Mouse (Mus musculus) hindbrain, embryonic 14.5 days (tissue): ENCODE data around the gene Kir3dl1. TPM values are rescaled to one million over a fixed set of nuclear protein-coding genes. Genes with fewer than 3 reads are reported as not detected.
"Not testable (repeated sequence)": the region's sequence is repeated elsewhere in the genome, so short reads cannot be mapped to it uniquely, and the experiment has no call there.

Source experiments
- ATAC-seq: fragments of 200-750 bp; cut with Nextera tagmentation; 2 replicates; pipeline ENCODE4 v1.8.0; 2017; ENCODE audit warnings: moderate number of reproducible peaks, mild to moderate bottlenecking, moderate TSS enrichment, moderate library complexity; ENCODE audit not compliant: low FRiP score
- DNase-seq: peaks from one replicate; pipeline ENCODE4 v3.0.0-alpha.2; 2015; ENCODE audit warnings: low spot score
- H3K27ac ChIP-seq: fragments of 300-500 bp; sonication (generic); 2 replicates; pipeline ENCODE4 v1.5.1; 2014; ENCODE audit warnings: mild to moderate bottlenecking, moderate library complexity
- H3K27me3 ChIP-seq: fragments of 300-500 bp; sonication (generic); 2 replicates; pipeline ENCODE4 v1.6.1; 2014; ENCODE audit warnings: mild to moderate bottlenecking, low read length, mixed read lengths; ENCODE audit not compliant: control insufficient read depth, insufficient read depth
- H3K36me3 ChIP-seq: fragments of 300-500 bp; sonication (generic); replicated peaks from 2 replicates; pipeline ENCODE4 v1.6.1; 2014; ENCODE audit not compliant: control insufficient read depth, insufficient read depth
- H3K4me1 ChIP-seq: fragments of 300-500 bp; sonication (generic); replicated peaks from 2 replicates; pipeline ENCODE4 v1.6.1; 2014; ENCODE audit warnings: antibody characterized with exemption, low read length, mixed read lengths; ENCODE audit not compliant: control insufficient read depth, insufficient read depth
- H3K4me2 ChIP-seq: fragments of 300-500 bp; sonication (generic); replicated peaks from 2 replicates; pipeline ENCODE4 v1.6.1; 2014; ENCODE audit warnings: mild to moderate bottlenecking, moderate library complexity
- H3K4me3 ChIP-seq: fragments of 300-500 bp; sonication (generic); replicated peaks from 2 replicates; pipeline ENCODE4 v1.5.1; 2014; ENCODE audit warnings: mild to moderate bottlenecking, low read length
- H3K9ac ChIP-seq: fragments of 300-500 bp; sonication (generic); 2 replicates; pipeline ENCODE4 v1.6.1; 2014
- H3K9me3 ChIP-seq: fragments of 300-500 bp; sonication (generic); 2 replicates; pipeline ENCODE4 v1.6.1; 2016; ENCODE audit warnings: low read length; ENCODE audit not compliant: control insufficient read depth
- WGBS: fragments of 180-500 bp; shearing (Covaris S2); extraction: QIAGEN DNeasy Blood & Tissue Kit; methylation state at CpG from one replicate; pipeline ENCODE4 v1.1.7; 2014; 5-methylcytosine and 5-hydroxymethylcytosine counted together
- polyA plus RNA-seq: library from polyadenylated mRNA; unstranded; fragments of >200 nt; fragmentation: Nextera tagmentation; extraction: Ambion mirVana; gene quantifications from 2 replicates; pipeline ENCODE4 v1.2.1, GENCODE M21; 2014

The Kir3dl1 gene
- not detected in 2 replicates for polyA plus RNA-seq

DNA sequence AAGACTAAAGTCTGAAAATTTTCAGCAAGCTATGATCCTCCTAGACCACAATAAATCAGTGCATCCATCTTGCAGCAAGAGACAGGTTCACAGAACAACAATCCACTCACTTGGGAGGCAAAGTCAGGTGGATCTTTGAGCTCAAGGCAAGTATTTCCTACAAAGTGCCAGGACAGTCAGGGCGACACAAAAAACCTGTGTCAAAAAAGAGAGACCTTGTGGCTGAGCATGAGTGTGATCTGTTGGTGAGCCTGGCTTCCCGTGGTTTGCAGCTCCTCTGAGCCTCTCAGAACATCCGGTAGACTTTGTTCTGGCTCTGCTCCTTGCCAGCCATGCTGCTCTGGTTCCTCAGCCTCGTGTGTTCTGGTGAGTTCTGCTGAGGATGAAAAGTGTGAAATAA lies at the start of gene Kir3dl1:
Gene Kir3dl1 (plus strand): TSS at position 301 of the 400 bp plus-strand sequence.
- not testable (repeated sequence) for H3K4me1 ChIP-seq, H3K9me3 ChIP-seq, H3K9ac ChIP-seq, H3K4me2 ChIP-seq, H3K4me3 ChIP-seq, H3K27ac ChIP-seq, H3K36me3 ChIP-seq, H3K27me3 ChIP-seq, DNase-seq, ATAC-seq
- 73% methylated on average over 4 of the region's 4 CpGs for WGBS

DNA sequence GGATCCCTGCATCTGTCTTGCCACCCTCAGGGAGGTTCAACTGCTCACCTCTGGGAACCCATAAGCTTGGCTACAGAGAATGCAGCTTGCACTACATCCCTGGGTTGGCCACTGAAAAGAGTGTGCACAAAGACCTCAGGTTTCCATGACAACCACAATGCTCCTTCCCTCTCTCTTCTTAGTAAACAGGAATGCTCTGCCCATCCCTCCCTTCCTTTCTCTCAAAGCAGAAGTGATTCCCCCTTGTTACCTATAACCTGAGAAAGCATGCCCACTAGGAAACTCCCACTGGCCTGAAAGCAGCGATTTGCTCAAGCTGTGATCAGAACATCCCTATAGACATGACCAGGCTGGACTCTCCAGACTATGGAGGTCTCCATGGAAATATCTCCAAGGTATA lies 26.2 kb downstream of the Kir3dl1 start, which contains the start of gene Kir3dl2:
Gene Kir3dl2 (minus strand): TSS at position 101 of the 400 bp plus-strand sequence.
- not testable (repeated sequence) for H3K9me3 ChIP-seq, H3K36me3 ChIP-seq, H3K4me2 ChIP-seq, DNase-seq, H3K4me3 ChIP-seq, H3K27me3 ChIP-seq, H3K9ac ChIP-seq, ATAC-seq, H3K27ac ChIP-seq, H3K4me1 ChIP-seq
- 71% methylated on average over 1 of the region's 1 CpGs for WGBS

DNA sequence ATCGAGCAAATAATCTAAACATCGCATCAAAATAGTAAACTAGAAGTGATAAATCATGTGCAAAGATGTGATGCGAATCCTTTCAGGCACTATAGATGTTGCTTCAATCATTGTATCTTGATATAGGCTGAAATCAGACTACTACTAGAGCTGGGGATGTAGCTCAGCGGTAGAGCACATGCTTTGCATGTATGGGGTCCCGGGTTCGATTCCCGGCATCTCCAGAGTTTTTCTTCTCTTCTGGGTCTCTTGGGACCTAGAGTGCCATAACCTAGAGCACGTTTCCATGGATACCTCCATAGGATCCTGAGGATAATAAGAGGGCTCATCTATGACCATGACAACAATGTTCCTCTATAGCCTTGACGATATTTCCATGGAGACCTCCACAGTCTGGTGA lies 51.3 kb downstream of the Kir3dl1 start:
- not testable (repeated sequence) for H3K27me3 ChIP-seq, DNase-seq, H3K4me2 ChIP-seq, H3K27ac ChIP-seq, H3K4me3 ChIP-seq, H3K36me3 ChIP-seq, H3K9me3 ChIP-seq, ATAC-seq, H3K9ac ChIP-seq, H3K4me1 ChIP-seq
- WGBS: 94% methylated on average over 9 of the region's 9 CpGs

Other genes starting within 250 kb of the Kir3dl1 start
- 749 and 760 TPM in 2 replicates for gene Bex3, start 247.7 kb upstream of the Kir3dl1 start, polyA plus RNA-seq
- gene Kir3dl2, start 26.1 kb downstream of the Kir3dl1 start, polyA plus RNA-seq: not detected in 2 replicates
- gene Tceal3, start 72.8 kb downstream of the Kir3dl1 start, polyA plus RNA-seq: 43.0 and 43.2 TPM in 2 replicates
- gene Tceal1, start 190.0 kb downstream of the Kir3dl1 start, polyA plus RNA-seq: 24.6 and 24.9 TPM in 2 replicates
- 545 and 593 TPM in 2 replicates for gene Morf4l2, start 225.7 kb downstream of the Kir3dl1 start, polyA plus RNA-seq